Mouse (Mus musculus) midbrain, embryonic 14.5 days (tissue): Measurements from ENCODE around the gene Slc22a4. TPM values are rescaled to one million over a fixed set of nuclear protein-coding genes. Genes with fewer than 3 reads are reported as not detected.
"Not testable (repeated sequence)": the region's sequence is repeated elsewhere in the genome, so short reads cannot be mapped to it uniquely, and the experiment has no call there.

ENCODE experiments used
- ATAC-seq: fragments of 200-750 bp; cut with Nextera tagmentation; 2 replicates; pipeline ENCODE4 v1.8.0; 2017; ENCODE audit warnings: moderate number of reproducible peaks, moderate library complexity; ENCODE audit not compliant: low FRiP score, low TSS enrichment
- DNase-seq: peaks from one replicate; pipeline ENCODE4 v3.0.0-alpha.2; 2015
- H3K27ac ChIP-seq: fragments of 300-500 bp; sonication (generic); replicated peaks from 2 replicates; pipeline ENCODE4 v1.5.1; 2014; ENCODE audit warnings: mild to moderate bottlenecking, low read depth, low read length, moderate library complexity
- H3K27me3 ChIP-seq: fragments of 300-500 bp; sonication (generic); 2 replicates; pipeline ENCODE4 v1.6.1; 2014; ENCODE audit warnings: low read length, control low read depth, mixed read lengths; ENCODE audit not compliant: control insufficient read depth, insufficient read depth
- H3K36me3 ChIP-seq: fragments of 300-500 bp; sonication (generic); 2 replicates; pipeline ENCODE4 v1.6.1; 2014; ENCODE audit warnings: low read length, control low read depth; ENCODE audit not compliant: control insufficient read depth, insufficient read depth
- H3K4me1 ChIP-seq: fragments of 300-500 bp; sonication (generic); 2 replicates; pipeline ENCODE4 v1.6.1; 2014; ENCODE audit warnings: mild to moderate bottlenecking, antibody characterized with exemption, low read length, control low read depth; ENCODE audit not compliant: control insufficient read depth, insufficient read depth
- H3K4me2 ChIP-seq: fragments of 300-500 bp; sonication (generic); 2 replicates; pipeline ENCODE4 v1.6.1; 2014; ENCODE audit warnings: mild to moderate bottlenecking, low read length, moderate library complexity
- H3K4me3 ChIP-seq: fragments of 300-500 bp; sonication (generic); replicated peaks from 2 replicates; pipeline ENCODE4 v1.5.1; 2014; ENCODE audit warnings: low read depth, low read length
- H3K9ac ChIP-seq: fragments of 300-500 bp; sonication (generic); replicated peaks from 2 replicates; pipeline ENCODE4 v1.6.1; 2014; ENCODE audit warnings: mild to moderate bottlenecking, low read length, moderate library complexity
- H3K9me3 ChIP-seq: fragments of 300-500 bp; sonication (generic); 2 replicates; pipeline ENCODE4 v1.6.1; 2016; ENCODE audit warnings: low read length, control low read depth, mixed read lengths; ENCODE audit not compliant: control insufficient read depth
- WGBS: fragments of 180-500 bp; shearing (Covaris S2); extraction: QIAGEN DNeasy Blood & Tissue Kit; methylation state at CpG from one replicate; pipeline ENCODE4 v1.1.7; 2014; 5-methylcytosine and 5-hydroxymethylcytosine counted together
- polyA plus RNA-seq: library from polyadenylated mRNA; unstranded; fragments of >200 nt; fragmentation: Nextera tagmentation; extraction: Ambion mirVana; gene quantifications from 2 replicates; pipeline ENCODE4 v1.2.1, GENCODE M21; 2014

Slc22a4 gene
- polyA plus RNA-seq, 1 experiment from 2014 or later, result 2.5 TPM

DNA sequence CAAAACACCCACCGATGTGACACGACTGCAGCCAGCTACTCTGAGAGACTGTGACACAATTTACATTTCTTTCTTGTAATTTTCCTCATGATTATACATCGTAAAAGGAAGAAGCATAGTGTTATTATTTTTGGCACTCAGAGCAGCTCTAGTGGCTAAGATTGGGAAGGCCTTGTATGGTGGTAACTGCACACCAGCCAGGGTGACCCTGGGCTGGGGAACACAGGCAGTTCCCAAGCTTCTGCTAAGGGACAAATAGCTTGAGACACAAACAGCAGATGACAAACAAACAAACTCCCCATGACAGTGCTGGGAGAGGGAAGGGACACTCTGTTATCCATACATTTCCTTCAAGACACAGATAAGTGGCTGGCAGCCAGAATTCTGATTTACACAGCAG lies 77.8 kb downstream of the Slc22a4 start:
- no CpG with 5 or more reads among the region's 3 CpGs for WGBS
- H3K4me2 ChIP-seq, H3K27me3 ChIP-seq, DNase-seq, H3K27ac ChIP-seq, H3K4me1 ChIP-seq, H3K9me3 ChIP-seq, H3K36me3 ChIP-seq, ATAC-seq, H3K4me3 ChIP-seq, H3K9ac ChIP-seq: not testable (repeated sequence)

Other genes with a start within 250 kb of the Slc22a4 start
- gene Gm12216, start 168.8 kb downstream of the Slc22a4 start, polyA plus RNA-seq, result 0.26 and 0.57 TPM in 2 replicates
- gene Slc22a5, start 136.4 kb downstream of the Slc22a4 start, polyA plus RNA-seq, result 8.6 and 8.8 TPM in 2 replicates
- gene Slc22a21, start 47.8 kb downstream of the Slc22a4 start, polyA plus RNA-seq, result 2.3 and 2.4 TPM in 2 replicates
- 21.4 and 25.0 TPM in 2 replicates for gene Pdlim4, start 40.9 kb upstream of the Slc22a4 start, polyA plus RNA-seq
- 6.5 and 10.5 TPM in 2 replicates for gene P4ha2, start 72.0 kb upstream of the Slc22a4 start, polyA plus RNA-seq
- not detected in 2 replicates for gene Csf2, start 221.6 kb upstream of the Slc22a4 start, polyA plus RNA-seq
- gene Il3, start 239.2 kb upstream of the Slc22a4 start, polyA plus RNA-seq, result not detected in 2 replicates